Mouse (Mus musculus): ENCODE measurements around the gene Slc6a18. TPM values are rescaled to one million over a fixed set of nuclear protein-coding genes. Genes with fewer than 3 reads are reported as not detected.
"Not testable (repeated sequence)": the region's sequence is repeated elsewhere in the genome, so short reads cannot be mapped to it uniquely, and the experiment has no call there.

The Slc6a18 gene
- not detected in 2 replicates for polyA plus RNA-seq (2015; fragmentation: Nextera tagmentation; extraction: Ambion mirVana)

DNA sequence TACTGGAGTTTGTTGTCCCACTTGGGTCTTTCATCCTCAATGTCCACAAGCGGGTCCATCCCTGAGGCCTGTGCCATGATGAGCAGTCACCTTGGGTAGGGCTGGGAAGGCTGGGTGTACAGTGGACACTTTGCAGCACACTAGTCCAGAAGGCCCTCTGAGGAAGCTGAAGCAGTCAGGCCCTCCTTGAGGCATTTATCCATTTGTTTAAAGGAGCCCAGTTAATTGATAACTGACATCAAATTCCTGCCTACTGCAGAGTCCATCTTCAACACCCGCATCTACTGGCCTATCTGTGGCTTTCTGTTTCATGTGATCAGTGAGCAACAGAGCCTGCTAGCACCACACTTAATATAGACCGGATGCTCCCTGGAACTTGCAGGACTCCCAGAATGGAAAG is at the start of gene Slc6a18:
TSS of gene Slc6a18 (minus strand) at position 171 of the 400 bp plus-strand sequence.
- Histone ChIP-seq H3K9me3 (no peaks in the 10 kb centered on the region), H3K4me1 (replicated peaks) (no peaks in the 10 kb centered on the region), H3K27ac (replicated peaks) (no peak within 1 kb of the TSS), H3K4me2 (no peak within 1 kb of the TSS), H3K9ac (no peak within 1 kb of the TSS), H3K27me3 (no peaks in the 10 kb centered on the region), H3K36me3 (no peaks in the 10 kb centered on the region), H3K4me3 (no peak within 1 kb of the TSS)
- WGBS, result 88% methylated on average over 3 of the region's 3 CpGs
- no peak for ATAC-seq (ENCODE audit: low FRiP score, low read depth)

DNA sequence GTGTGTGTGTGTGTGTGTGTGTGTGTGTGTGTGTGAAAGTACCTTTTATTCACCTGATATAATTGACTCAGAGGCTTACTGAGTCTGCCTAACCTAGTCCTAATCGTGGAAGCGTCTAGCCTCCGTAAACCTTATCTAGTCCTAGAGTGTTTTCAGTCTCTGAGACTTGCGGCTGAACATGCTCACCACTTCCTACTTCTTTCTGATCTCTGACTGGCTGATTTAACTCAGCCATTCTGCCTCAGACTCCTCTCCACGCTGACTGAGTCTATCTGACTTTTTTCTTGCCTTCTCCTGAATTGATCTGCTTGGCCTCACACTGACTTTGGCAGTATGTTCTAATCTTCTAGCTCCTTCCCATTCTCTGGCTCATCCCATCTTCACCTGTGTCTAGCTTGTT is 47.5 kb upstream of the Slc6a18 start:
- H3K4me3 ChIP-seq, result no peak overlapping the region
- WGBS, result 92% methylated on average over 5 of the region's 5 CpGs
- H3K36me3 ChIP-seq, result no peaks in the 10 kb centered on the region
- H3K4me2 ChIP-seq, result no peak overlapping the region
- H3K9me3 ChIP-seq, result no peaks in the 10 kb centered on the region
- H3K4me1 ChIP-seq (replicated peaks), result peaks cover 4% of the 10 kb centered on the region; the same call in 1 of the 2 replicates
- H3K27ac ChIP-seq (replicated peaks), result no peak overlapping the region
- H3K9ac ChIP-seq, result no peak overlapping the region
- H3K27me3 ChIP-seq, result no peaks in the 10 kb centered on the region
- ATAC-seq (ENCODE audit: low FRiP score, low read depth), result no peak

DNA sequence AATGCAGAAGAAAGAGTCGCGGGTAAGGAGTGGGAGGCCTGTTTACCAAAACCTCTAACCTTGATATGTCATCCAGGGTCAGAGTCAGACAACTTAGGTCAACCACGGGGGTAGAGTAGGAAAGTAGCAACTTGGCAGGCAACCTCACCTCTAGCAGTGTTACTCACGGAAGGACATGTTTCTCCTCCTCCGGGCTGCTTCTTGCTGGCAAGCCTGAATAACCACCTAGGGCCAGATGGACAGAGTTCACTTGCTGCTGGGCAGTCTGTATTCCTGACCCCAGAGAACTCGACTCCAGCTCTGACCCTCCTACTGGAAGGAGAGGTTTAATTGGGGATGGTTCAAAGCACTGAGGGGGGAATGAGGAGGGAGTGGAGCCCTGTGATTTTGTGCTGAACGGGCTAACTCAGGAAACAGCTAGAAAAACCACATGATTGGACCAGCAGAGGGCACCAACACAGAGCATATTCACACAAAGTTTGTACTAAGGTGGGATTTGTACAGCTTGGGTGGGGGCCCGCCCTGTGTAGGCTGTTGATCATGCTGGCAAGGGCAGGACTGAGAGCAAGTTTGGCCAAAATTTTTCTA is 45.4 kb upstream of the Slc6a18 start:
- Histone ChIP-seq H3K4me3 (no peak overlapping the region), H3K9me3 (no peaks in the 10 kb centered on the region), H3K4me1 (replicated peaks) (peaks cover 4% of the 10 kb centered on the region; the same call in 1 of the 2 replicates), H3K4me2 (no peak overlapping the region), H3K27me3 (no peaks in the 10 kb centered on the region), H3K9ac (no peak overlapping the region), H3K36me3 (no peaks in the 10 kb centered on the region), H3K27ac (replicated peaks) (no peak overlapping the region)
- 39% methylated on average over 8 of the region's 8 CpGs for WGBS
- peak; percentile 38; the same call in 1 of the 2 replicates for ATAC-seq (ENCODE audit: low FRiP score, low read depth)

DNA sequence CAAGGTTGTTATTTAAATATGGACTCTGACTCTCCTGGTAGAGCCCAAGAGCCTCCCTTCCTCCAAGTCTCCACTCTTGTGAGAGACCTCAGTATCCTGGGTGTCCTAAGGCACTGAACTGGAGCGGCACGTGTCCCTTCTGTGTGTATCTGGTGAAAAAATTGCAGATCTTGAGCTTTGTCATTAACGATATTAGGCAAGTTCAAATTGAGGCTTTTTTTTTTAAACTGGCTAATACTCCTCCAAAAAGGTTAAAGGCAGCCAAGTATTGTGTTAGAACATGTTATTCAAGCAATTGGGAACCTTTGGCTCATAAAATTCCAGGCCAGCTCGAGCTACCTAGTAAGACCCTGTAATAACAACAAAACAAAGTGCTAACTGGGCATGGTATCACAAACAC is 42.4 kb upstream of the Slc6a18 start:
- H3K9ac ChIP-seq, result no peak overlapping the region
- H3K4me1 ChIP-seq (replicated peaks), result no peaks in the 10 kb centered on the region
- no peak overlapping the region for H3K4me2 ChIP-seq
- no peaks in the 10 kb centered on the region for H3K27me3 ChIP-seq
- 88% methylated on average over 4 of the region's 4 CpGs for WGBS
- H3K27ac ChIP-seq (replicated peaks), result no peak overlapping the region
- no peak for ATAC-seq (ENCODE audit: low FRiP score, low read depth)
- no peaks in the 10 kb centered on the region for H3K9me3 ChIP-seq
- H3K4me3 ChIP-seq, result no peak overlapping the region
- H3K36me3 ChIP-seq, result no peaks in the 10 kb centered on the region

DNA sequence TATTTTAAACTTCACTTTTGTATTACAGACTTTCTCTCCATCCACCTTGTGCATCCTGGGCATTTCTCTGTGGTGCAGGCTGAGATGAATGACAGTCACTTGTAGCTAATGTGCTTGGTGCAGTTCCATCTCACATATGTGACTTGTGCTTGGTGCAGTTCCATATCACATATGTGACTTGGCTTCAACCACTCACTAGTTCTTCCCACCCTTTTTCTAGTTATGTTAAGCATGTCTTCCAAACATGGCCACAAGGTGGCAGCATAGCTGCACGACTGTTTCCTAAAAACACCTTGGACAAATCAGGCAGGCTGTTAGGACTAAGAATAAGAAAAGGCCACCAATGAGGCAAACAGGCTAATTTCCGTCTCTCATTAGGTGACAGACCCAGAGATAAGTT is 40.4 kb upstream of the Slc6a18 start:
- Histone ChIP-seq H3K27ac (replicated peaks) (no peak overlapping the region), H3K27me3 (no peaks in the 10 kb centered on the region), H3K4me3 (no peak overlapping the region), H3K36me3 (no peaks in the 10 kb centered on the region), H3K4me1 (replicated peaks) (no peaks in the 10 kb centered on the region), H3K9me3 (no peaks in the 10 kb centered on the region), H3K9ac (no peak overlapping the region), H3K4me2 (no peak overlapping the region)
- 0% methylated on average over 2 of the region's 2 CpGs for WGBS
- ATAC-seq (ENCODE audit: low FRiP score, low read depth), result peak; percentile 73

DNA sequence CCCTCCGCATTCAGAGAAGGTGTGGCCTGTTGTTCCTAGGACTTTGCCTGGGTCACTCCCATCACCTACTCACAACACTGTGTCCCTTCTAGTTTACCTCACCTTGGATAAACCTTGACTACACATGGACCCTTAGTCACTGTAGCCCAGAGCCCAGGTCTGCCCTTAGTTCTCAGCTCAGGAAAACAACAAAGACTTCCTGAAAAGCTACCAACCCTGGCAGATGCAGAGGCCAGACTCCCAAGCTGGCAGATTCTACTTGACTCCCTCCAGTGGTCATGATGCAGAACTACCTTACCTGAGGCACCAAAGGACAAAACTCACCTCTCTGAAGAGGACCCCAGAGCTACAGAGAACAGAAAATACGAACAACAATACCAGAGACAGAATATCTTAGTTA is 36.2 kb upstream of the Slc6a18 start:
- no peaks in the 10 kb centered on the region for H3K27me3 ChIP-seq
- ATAC-seq (ENCODE audit: low FRiP score, low read depth), result no peak
- H3K9ac ChIP-seq, result no peak overlapping the region
- H3K27ac ChIP-seq (replicated peaks), result no peak overlapping the region
- 68% methylated on average over 2 of the region's 2 CpGs for WGBS
- no peaks in the 10 kb centered on the region for H3K36me3 ChIP-seq
- H3K4me2 ChIP-seq, result no peak overlapping the region
- H3K4me1 ChIP-seq (replicated peaks), result no peaks in the 10 kb centered on the region
- no peak overlapping the region for H3K4me3 ChIP-seq
- H3K9me3 ChIP-seq, result no peaks in the 10 kb centered on the region

DNA sequence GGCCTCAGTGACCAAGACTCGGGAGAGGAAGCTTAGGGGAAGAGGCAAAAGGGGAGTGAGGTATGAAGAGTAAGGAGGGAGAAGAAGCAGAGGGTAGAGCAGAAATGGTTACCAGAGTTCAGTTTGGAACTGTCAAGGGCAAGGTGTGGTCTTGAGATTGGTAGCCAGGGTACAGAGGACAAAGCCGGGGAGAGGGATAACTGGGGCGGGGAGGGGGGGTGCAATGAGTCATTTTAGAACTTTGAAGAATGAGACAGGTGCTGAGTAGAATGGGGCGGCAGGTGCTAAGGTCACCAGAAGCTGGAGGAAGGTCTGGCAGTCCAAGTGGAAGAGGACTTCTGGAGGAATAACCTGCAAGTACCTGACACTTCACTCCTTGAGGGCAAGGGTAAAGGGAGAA is 35.4 kb upstream of the Slc6a18 start:
- no peak for ATAC-seq (ENCODE audit: low FRiP score, low read depth)
- WGBS, result 74% methylated on average over 4 of the region's 4 CpGs
- Histone ChIP-seq H3K4me1 (replicated peaks) (no peaks in the 10 kb centered on the region), H3K4me2 (no peak overlapping the region), H3K27ac (replicated peaks) (no peak overlapping the region), H3K27me3 (no peaks in the 10 kb centered on the region), H3K9ac (no peak overlapping the region), H3K36me3 (no peaks in the 10 kb centered on the region), H3K9me3 (no peaks in the 10 kb centered on the region), H3K4me3 (no peak overlapping the region)

DNA sequence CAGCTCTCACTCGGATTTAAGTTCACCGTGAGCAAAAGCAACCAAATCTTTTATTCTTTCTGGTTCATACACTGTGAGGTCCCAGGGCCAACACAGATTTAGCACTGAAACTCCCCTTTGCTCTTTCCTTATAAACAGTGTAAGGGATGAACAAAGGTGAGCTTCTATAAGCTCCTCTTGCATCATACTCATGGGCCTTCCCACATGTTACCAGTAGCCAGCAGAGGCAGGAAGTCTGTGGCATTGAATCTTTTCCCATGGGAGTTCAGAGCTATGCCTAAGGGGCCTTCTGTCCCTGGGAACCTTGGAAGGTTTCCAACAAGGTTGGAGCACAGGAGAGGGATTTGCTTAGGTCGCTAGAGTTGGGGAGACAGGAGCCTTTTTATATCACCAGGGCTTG is 34.4 kb upstream of the Slc6a18 start:
- no peak for ATAC-seq (ENCODE audit: low FRiP score, low read depth)
- WGBS, result 79% methylated on average over 3 of the region's 3 CpGs
- no peaks in the 10 kb centered on the region for H3K27me3 ChIP-seq
- H3K36me3 ChIP-seq, result no peaks in the 10 kb centered on the region
- no peak overlapping the region for H3K4me3 ChIP-seq
- H3K4me1 ChIP-seq (replicated peaks), result no peaks in the 10 kb centered on the region
- no peak overlapping the region for H3K27ac ChIP-seq (replicated peaks)
- no peak overlapping the region for H3K4me2 ChIP-seq
- no peak overlapping the region for H3K9ac ChIP-seq
- no peaks in the 10 kb centered on the region for H3K9me3 ChIP-seq

DNA sequence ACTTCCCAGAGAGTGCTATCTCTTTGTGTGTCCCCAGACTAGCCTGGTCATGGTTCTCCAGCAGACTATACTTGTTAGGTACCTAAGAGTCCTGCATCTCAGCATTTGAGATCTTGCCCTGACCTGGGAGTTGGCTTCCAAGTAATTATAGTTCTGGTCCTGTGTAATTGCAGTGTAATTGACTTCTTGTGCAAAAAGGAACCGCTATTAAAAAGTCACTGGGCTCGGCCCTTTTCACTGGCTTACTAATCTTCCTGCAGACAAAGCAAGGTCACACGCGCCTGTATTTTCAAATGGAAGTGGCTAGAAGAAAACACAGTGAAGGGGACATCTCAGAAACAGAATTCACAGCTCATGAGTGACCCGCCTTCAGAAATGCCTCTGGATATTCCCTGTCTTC is 34.0 kb upstream of the Slc6a18 start:
- 91% methylated on average over 5 of the region's 5 CpGs for WGBS

DNA sequence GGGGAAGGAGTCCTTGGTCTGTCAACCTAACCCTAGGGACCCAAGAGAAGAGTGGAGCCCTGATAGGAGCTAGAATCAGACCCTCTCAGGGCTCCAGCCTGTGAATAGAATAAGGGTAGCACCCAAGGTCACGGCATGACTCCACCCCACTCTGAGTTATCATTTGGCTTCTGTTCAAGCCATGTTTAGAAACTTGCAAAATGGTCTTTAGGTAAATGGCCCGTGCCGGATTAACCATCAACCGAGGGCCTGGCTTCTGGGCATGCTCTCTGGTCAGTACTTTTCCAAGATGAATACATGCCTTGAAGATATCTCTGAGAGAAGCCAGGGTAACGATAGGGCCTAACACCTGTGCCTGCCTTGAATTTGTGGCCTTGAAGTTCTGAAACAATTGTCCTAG is 33.4 kb upstream of the Slc6a18 start:
- Histone ChIP-seq H3K9ac (no peak overlapping the region), H3K4me1 (replicated peaks) (no peaks in the 10 kb centered on the region), H3K36me3 (no peaks in the 10 kb centered on the region), H3K9me3 (no peaks in the 10 kb centered on the region), H3K27me3 (no peaks in the 10 kb centered on the region), H3K27ac (replicated peaks) (no peak overlapping the region), H3K4me2 (no peak overlapping the region), H3K4me3 (no peak overlapping the region)
- 93% methylated on average over 5 of the region's 5 CpGs for WGBS
- ATAC-seq (ENCODE audit: low FRiP score, low read depth), result no peak

More for the DNA sequence above, 34.0 kb upstream of the Slc6a18 start:
- ATAC-seq (ENCODE audit: low FRiP score, low read depth), result no peak
- Histone ChIP-seq H3K4me2 (no peak overlapping the region), H3K4me1 (replicated peaks) (no peaks in the 10 kb centered on the region), H3K9me3 (no peaks in the 10 kb centered on the region), H3K36me3 (no peaks in the 10 kb centered on the region), H3K27ac (replicated peaks) (no peak overlapping the region), H3K27me3 (no peaks in the 10 kb centered on the region), H3K4me3 (no peak overlapping the region), H3K9ac (no peak overlapping the region)

DNA sequence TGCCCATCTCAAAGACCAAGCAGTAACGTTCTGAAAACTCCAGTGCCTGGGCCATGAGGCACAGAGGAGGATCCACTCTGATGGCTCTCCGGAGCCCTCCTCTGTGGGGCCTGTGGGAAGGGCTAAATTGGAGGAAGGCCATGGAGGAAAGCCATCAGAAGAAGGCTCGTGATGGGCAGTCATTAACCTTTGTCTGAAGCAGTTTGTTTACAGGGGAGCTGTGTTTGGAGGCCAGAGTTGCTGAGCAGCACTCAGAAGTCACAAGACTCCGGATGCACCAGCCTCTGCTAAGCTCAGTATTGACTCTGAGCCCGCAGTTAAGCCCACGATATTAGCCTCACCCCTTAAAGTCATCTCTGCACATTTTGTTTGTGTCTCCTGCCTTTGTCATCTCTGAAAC is 31.7 kb upstream of the Slc6a18 start:
- Histone ChIP-seq H3K9me3 (no peaks in the 10 kb centered on the region), H3K4me2 (no peak overlapping the region), H3K4me1 (replicated peaks) (no peaks in the 10 kb centered on the region; the same call in 1 of the 2 replicates), H3K4me3 (no peak overlapping the region), H3K27me3 (no peaks in the 10 kb centered on the region), H3K36me3 (no peaks in the 10 kb centered on the region), H3K9ac (no peak overlapping the region), H3K27ac (replicated peaks) (no peak overlapping the region)
- WGBS, result 74% methylated on average over 6 of the region's 6 CpGs
- ATAC-seq (ENCODE audit: low FRiP score, low read depth), result no peak

DNA sequence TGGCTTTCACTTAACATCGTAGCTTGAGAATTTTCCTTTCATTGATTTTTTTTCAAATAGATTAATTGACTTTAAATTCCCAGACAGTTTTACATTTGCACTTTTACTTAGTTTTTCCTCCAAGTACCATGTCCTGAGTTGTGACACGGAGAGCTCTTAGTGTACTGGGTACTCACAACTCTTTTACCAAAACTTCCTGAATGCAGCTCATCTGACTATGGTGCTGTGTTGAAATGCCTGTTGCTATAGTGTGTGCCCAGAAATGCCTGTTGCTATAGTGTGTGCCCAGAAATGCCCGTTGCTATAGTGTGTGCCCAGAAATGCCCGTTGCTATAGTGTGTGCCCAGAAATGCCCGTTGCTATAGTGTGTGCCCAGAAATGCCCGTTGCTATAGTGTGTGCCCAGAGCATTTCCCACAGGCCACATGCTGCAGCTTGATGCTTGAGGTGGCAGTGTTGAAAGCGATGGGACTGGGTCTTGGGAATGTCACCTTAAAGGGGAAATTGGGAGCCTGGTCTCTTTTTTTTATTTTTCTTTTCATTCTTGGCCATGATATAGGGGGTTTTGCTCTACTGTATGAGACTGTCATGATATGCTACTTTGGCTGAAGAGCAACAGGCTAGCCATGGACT is 27.0 kb upstream of the Slc6a18 start, which contains the start of gene Slc6a19:
TSS of gene Slc6a19 (minus strand) at position 172 of the 632 bp plus-strand sequence.
- H3K27me3 ChIP-seq, result no peaks in the 10 kb centered on the region
- ATAC-seq (ENCODE audit: low FRiP score, low read depth), result no peak
- H3K9me3 ChIP-seq, result no peaks in the 10 kb centered on the region
- H3K4me1 ChIP-seq (replicated peaks), result no peaks in the 10 kb centered on the region; the same call in 1 of the 2 replicates
- H3K4me3 ChIP-seq, result no peak within 1 kb of the TSS
- H3K4me2 ChIP-seq, result no peak within 1 kb of the TSS
- H3K27ac ChIP-seq (replicated peaks), result no peak within 1 kb of the TSS
- 55% methylated on average over 7 of the region's 7 CpGs for WGBS
- H3K36me3 ChIP-seq, result no peaks in the 10 kb centered on the region
- H3K9ac ChIP-seq, result no peak within 1 kb of the TSS

DNA sequence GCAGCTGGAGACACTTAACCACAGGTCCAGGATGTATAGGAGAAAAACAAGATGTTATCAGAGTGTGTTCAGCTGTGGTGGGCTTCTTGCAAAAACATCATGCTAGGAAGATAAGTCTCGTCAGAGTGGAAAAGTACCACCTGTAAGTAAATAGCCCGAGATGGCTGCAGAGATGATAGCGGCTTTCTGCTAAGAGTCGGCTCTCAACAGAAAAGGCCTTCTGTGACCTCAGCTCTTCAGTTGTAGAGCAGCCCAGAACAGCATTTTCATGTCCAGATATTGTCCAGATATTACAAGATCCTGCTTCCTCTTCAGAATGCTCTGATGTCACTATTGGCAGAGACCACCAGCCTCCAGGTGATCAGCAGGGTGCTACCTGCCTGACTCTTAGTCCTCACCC is 25.7 kb upstream of the Slc6a18 start:
- not testable (repeated sequence) for H3K36me3 ChIP-seq; H3K27me3 ChIP-seq; ATAC-seq (ENCODE audit: low FRiP score, low read depth); H3K9ac ChIP-seq; H3K4me1 ChIP-seq (replicated peaks); H3K4me2 ChIP-seq; H3K4me3 ChIP-seq; H3K27ac ChIP-seq (replicated peaks); H3K9me3 ChIP-seq
- WGBS, result 93% methylated on average over 4 of the region's 4 CpGs

Data from hindbrain, embryonic 15.5 days (tissue).